Mouse (Mus musculus) MEL (cell line): ENCODE measurements around the gene Rabep2. TPM values are rescaled to one million over a fixed set of nuclear protein-coding genes. Genes with fewer than 3 reads are reported as not detected.

Experiments used
- DNase-seq: peaks from one replicate; pipeline ENCODE4 v3.0.0; 2011; ENCODE audit warnings: low read depth, low spot score
- H3K27ac ChIP-seq: 2 replicates; pipeline ENCODE4 v1.5.1; 2012; ENCODE audit warnings: low read depth, mild to moderate bottlenecking, control low read depth, low read length, moderate library complexity; ENCODE audit not compliant: control insufficient read depth
- H3K27me3 ChIP-seq, 2 experiments: fragments of 150-350 bp in 1 of 2; sonication (generic) in 1 of 2; 2 replicates each; pipeline ENCODE4 v1.6.1; 2012; ENCODE audit warnings: low read length in 2 of 2, mild to moderate bottlenecking in 2 of 2, improper control_type of control experiment in 1 of 2, moderate library complexity in 1 of 2; ENCODE audit not compliant: insufficient read depth in 2 of 2, control insufficient read depth in 1 of 2
- H3K36me3 ChIP-seq, 2 experiments: 2 replicates each; pipeline ENCODE4 v1.6.1; 2012 to 2014; ENCODE audit warnings: low read length in 2 of 2, improper control_type of control experiment in 1 of 2, inconsistent platforms in 1 of 2, mild to moderate bottlenecking in 1 of 2; ENCODE audit not compliant: insufficient read depth in 2 of 2, control insufficient read depth in 1 of 2
- H3K4me1 ChIP-seq, 2 experiments: fragments of 150-350 bp in 1 of 2; sonication (generic) in 1 of 2; 2 replicates each; pipeline ENCODE4 v1.6.1; 2012; ENCODE audit warnings: low read length in 2 of 2, improper control_type of control experiment in 1 of 2, mild to moderate bottlenecking in 1 of 2; ENCODE audit not compliant: insufficient read depth in 2 of 2, control insufficient read depth in 1 of 2
- H3K4me3 ChIP-seq, 2 experiments: fragments of 150-350 bp in 1 of 2; sonication (generic) in 1 of 2; 2 replicates each; pipeline ENCODE4 v1.5.1; 2012; ENCODE audit warnings: low read depth in 2 of 2, low read length in 2 of 2, mild to moderate bottlenecking in 2 of 2, moderate library complexity in 2 of 2, control low read depth in 1 of 2, improper control_type of control experiment in 1 of 2; ENCODE audit not compliant: control insufficient read depth in 1 of 2, insufficient read depth in 1 of 2
- H3K79me2 ChIP-seq: 2 replicates; pipeline ENCODE4 v1.6.1; 2012; ENCODE audit warnings: mild to moderate bottlenecking, low read length, moderate library complexity; ENCODE audit not compliant: control insufficient read depth, poor library complexity, insufficient read depth
- H3K9ac ChIP-seq: 2 replicates; pipeline ENCODE4 v1.6.1; 2012; ENCODE audit warnings: low read depth, mild to moderate bottlenecking, control low read depth, low read length, moderate library complexity; ENCODE audit not compliant: control insufficient read depth, poor library complexity, severe bottlenecking
- H3K9me3 ChIP-seq: fragments of 150-350 bp; sonication (generic); replicated peaks from 2 replicates; pipeline ENCODE4 v1.6.1; 2012; ENCODE audit warnings: mild to moderate bottlenecking, low read length, improper control_type of control experiment, moderate library complexity; ENCODE audit not compliant: insufficient read depth
- BHLHE40 ChIP-seq: IDR thresholded peaks from 2 replicates; pipeline ENCODE4 v1.6.1; 2012; ENCODE audit warnings: low read depth, mild to moderate bottlenecking, inconsistent platforms, low read length, improper control_type of control experiment, borderline replicate concordance
- CHD1 ChIP-seq: IDR thresholded peaks from 2 replicates; pipeline ENCODE4 v1.6.1; 2012; ENCODE audit warnings: low read depth, mild to moderate bottlenecking, inconsistent platforms, low read length, improper control_type of control experiment
- CTCF ChIP-seq, 3 experiments: IDR thresholded peaks in 2 of 3; conservative IDR thresholded peaks in 1 of 3; 2 replicates each; pipeline ENCODE4 v1.5.1; 2011 to 2012; ENCODE audit warnings: low read length in 3 of 3, low read depth in 2 of 3, mild to moderate bottlenecking in 2 of 3, improper control_type of control experiment in 1 of 3, inconsistent platforms in 1 of 3, mixed read lengths in 1 of 3, moderate library complexity in 1 of 3; ENCODE audit not compliant: control insufficient read depth in 1 of 3, insufficient read depth in 1 of 3, poor library complexity in 1 of 3, severe bottlenecking in 1 of 3
- E2F4 ChIP-seq: IDR thresholded peaks from 2 replicates; pipeline ENCODE4 v1.6.1; 2011; ENCODE audit warnings: low read depth, low read length, improper control_type of control experiment, borderline replicate concordance
- ELF1 ChIP-seq: IDR thresholded peaks from 2 replicates; pipeline ENCODE4 v1.6.1; 2014; ENCODE audit warnings: low read depth, mild to moderate bottlenecking, inconsistent platforms, low read length, improper control_type of control experiment, moderate library complexity
- EP300 ChIP-seq, 2 experiments: IDR thresholded peaks; 2 replicates each; pipeline ENCODE4 v1.6.1; 2011; ENCODE audit warnings: improper control_type of control experiment in 2 of 2, low read length in 2 of 2, low read depth in 1 of 2, mild to moderate bottlenecking in 1 of 2
- ETS1 ChIP-seq: IDR thresholded peaks from 2 replicates; pipeline ENCODE4 v1.6.1; 2012; ENCODE audit warnings: low read depth, mild to moderate bottlenecking, inconsistent platforms, low read length, improper control_type of control experiment, moderate library complexity
- HCFC1 ChIP-seq: IDR thresholded peaks from 2 replicates; pipeline ENCODE4 v1.6.1; 2012; ENCODE audit warnings: low read depth, mild to moderate bottlenecking, inconsistent platforms, low read length, improper control_type of control experiment, moderate library complexity
- JUND ChIP-seq: IDR thresholded peaks from 2 replicates; pipeline ENCODE4 v1.6.1; 2011; ENCODE audit warnings: low read depth, mild to moderate bottlenecking, improper control_type of control experiment, low read length
- KAT2A ChIP-seq: conservative IDR thresholded peaks from 2 replicates; pipeline ENCODE4 v1.6.1; 2012; ENCODE audit warnings: low read depth, low read length, improper control_type of control experiment, inconsistent platforms
- MAX ChIP-seq: IDR thresholded peaks from 2 replicates; pipeline ENCODE4 v1.6.1; 2011; ENCODE audit warnings: low read length, improper control_type of control experiment
- MAZ ChIP-seq: IDR thresholded peaks from 2 replicates; pipeline ENCODE4 v1.6.1; 2012; ENCODE audit warnings: low read depth, mild to moderate bottlenecking, inconsistent platforms, low read length, improper control_type of control experiment
- MEF2A ChIP-seq: IDR thresholded peaks from 2 replicates; pipeline ENCODE4 v1.6.1; 2014; ENCODE audit warnings: low read depth, mild to moderate bottlenecking, inconsistent platforms, low read length, improper control_type of control experiment; ENCODE audit not compliant: poor library complexity, insufficient replicate concordance, severe bottlenecking; ENCODE audit errors: extremely low read depth
- MXI1 ChIP-seq: IDR thresholded peaks from 2 replicates; pipeline ENCODE4 v1.6.1; 2011; ENCODE audit warnings: mild to moderate bottlenecking, low read depth, low read length, improper control_type of control experiment
- MYB ChIP-seq: IDR thresholded peaks from 2 replicates; pipeline ENCODE4 v1.6.1; 2011; ENCODE audit warnings: mild to moderate bottlenecking, low read depth, low read length, improper control_type of control experiment
- MYC ChIP-seq: IDR thresholded peaks from 2 replicates; pipeline ENCODE4 v1.6.1; 2011; ENCODE audit warnings: low read depth, mild to moderate bottlenecking, low read length, improper control_type of control experiment, moderate library complexity
- NELFE ChIP-seq: IDR thresholded peaks from 2 replicates; pipeline ENCODE4 v1.6.1; 2011; ENCODE audit warnings: low read depth, low read length, improper control_type of control experiment
- POLR2A ChIP-seq, 2 experiments: IDR thresholded peaks; 2 replicates each; pipeline ENCODE4 v1.6.1; 2011 to 2012; ENCODE audit warnings: low read length in 2 of 2, mild to moderate bottlenecking in 2 of 2, control low read depth in 1 of 2, improper control_type of control experiment in 1 of 2, low read depth in 1 of 2, moderate library complexity in 1 of 2; ENCODE audit not compliant: control insufficient read depth in 1 of 2, insufficient read depth in 1 of 2, poor library complexity in 1 of 2
- POLR2AphosphoS5 ChIP-seq: IDR thresholded peaks from 2 replicates; pipeline ENCODE4 v1.6.1; 2012; ENCODE audit warnings: low read depth, borderline replicate concordance, mild to moderate bottlenecking, inconsistent platforms, low read length, moderate library complexity, mixed read lengths
- RAD21 ChIP-seq: IDR thresholded peaks from 2 replicates; pipeline ENCODE4 v1.6.1; 2011; ENCODE audit warnings: mild to moderate bottlenecking, low read depth, low read length, improper control_type of control experiment
- RCOR1 ChIP-seq: IDR thresholded peaks from 2 replicates; pipeline ENCODE4 v1.6.1; 2012; ENCODE audit warnings: low read depth, mild to moderate bottlenecking, inconsistent platforms, low read length, improper control_type of control experiment
- SMC3 ChIP-seq: IDR thresholded peaks from 2 replicates; pipeline ENCODE4 v1.6.1; 2011; ENCODE audit warnings: low read depth, low read length, improper control_type of control experiment
- TAL1 ChIP-seq: IDR thresholded peaks from 2 replicates; pipeline ENCODE4 v1.6.1; 2012; ENCODE audit warnings: mild to moderate bottlenecking, inconsistent platforms, low read length, moderate library complexity, mixed read lengths
- TCF12 ChIP-seq: IDR thresholded peaks from 2 replicates; pipeline ENCODE4 v1.6.1; 2014; ENCODE audit warnings: low read depth, mild to moderate bottlenecking, inconsistent platforms, low read length, improper control_type of control experiment, moderate library complexity
- USF2 ChIP-seq, 2 experiments: IDR thresholded peaks; 2 replicates each; pipeline ENCODE4 v1.6.1; 2011 to 2012; ENCODE audit warnings: improper control_type of control experiment in 2 of 2, low read length in 2 of 2, borderline replicate concordance in 1 of 2, inconsistent platforms in 1 of 2, low read depth in 1 of 2, mild to moderate bottlenecking in 1 of 2; ENCODE audit not compliant: insufficient read depth in 1 of 2
- ZC3H11A ChIP-seq: IDR thresholded peaks from 2 replicates; pipeline ENCODE4 v1.6.1; 2012; ENCODE audit warnings: low read depth, mild to moderate bottlenecking, inconsistent platforms, low read length, improper control_type of control experiment
- ZKSCAN1 ChIP-seq: IDR thresholded peaks from 2 replicates; pipeline ENCODE4 v1.6.1; 2012; ENCODE audit warnings: low read depth, mild to moderate bottlenecking, inconsistent platforms, low read length, improper control_type of control experiment, moderate library complexity
- ZMIZ1 ChIP-seq: IDR thresholded peaks from 2 replicates; pipeline ENCODE4 v1.6.1; 2012; ENCODE audit warnings: low read depth, mild to moderate bottlenecking, inconsistent platforms, low read length, improper control_type of control experiment, moderate library complexity
- ZNF384 ChIP-seq: IDR thresholded peaks from 2 replicates; pipeline ENCODE4 v1.6.1; 2012; ENCODE audit warnings: low read depth, mild to moderate bottlenecking, inconsistent platforms, low read length, improper control_type of control experiment
- polyA plus RNA-seq, 2 experiments: library from polyadenylated mRNA; stranded (reverse) in 1 of 2; unstranded in 1 of 2; fragments of >175 nt in 1 of 2; fragments of >200 nt in 1 of 2; gene quantifications; 2 replicates each; pipeline versions ENCODE4 v1.2.1 to v1.2.4; 2012; ENCODE audit warnings: low replicate concordance in 2 of 2, low read depth in 1 of 2; ENCODE audit not compliant: insufficient read length in 2 of 2, insufficient read depth in 1 of 2, missing spikeins in 1 of 2
- total RNA-seq: library from RNA; depleted of rRNA; stranded (reverse); fragments of 300-350 nt; gene quantifications from 2 replicates; pipeline ENCODE4 v1.2.3, GENCODE M21; 2012

Gene Rabep2
- total and polyA plus RNA-seq, 3 experiments = 12.9 to 16.2 TPM; not detected in 1

- Histone ChIP-seq H3K27ac (peak overlapping the region; percentile 98), H3K4me1 (peaks cover 19 to 36% of the 10 kb centered on the region in 2 experiments), H3K79me2 (peaks cover 19% of the 10 kb centered on the region), H3K9ac (peak overlapping the region; percentile 93)
- TF ChIP-seq ELF1 (no peak), ETS1 (no peak), ZKSCAN1 (no peak), E2F4 (no peak)
- TF ChIP-seq, all 39 proteins: peak for 0
- peaks cover 0 to 27% of the 10 kb centered on the region in 2 experiments; a peak in 3 of 4 replicates for H3K36me3 ChIP-seq
- no peak for DNase-seq
- H3K4me3 ChIP-seq = peak overlapping the region; percentile 89 to 90
- no peaks in the 10 kb centered on the region for H3K9me3 ChIP-seq
- H3K27me3 ChIP-seq = no peaks in the 10 kb centered on the region
These were observed 46.0 kb downstream of the Rabep2 start for GRCm38 (mm10) chr7:126474486-126474955.

- H3K4me3 ChIP-seq = peak within 1 kb of the TSS; percentile 89 to 90
- no peak for TF ChIP-seq ZKSCAN1
- TF ChIP-seq MEF2A = 0 out of 2 replicates have a peak, but pooled peaks have one; percentile 33
- TF ChIP-seq ETS1 = no peak
- peak; percentile 61; the same call in 1 of the 2 replicates for TF ChIP-seq MAZ
- peak; percentile 59; the same call in 1 of the 2 replicates for TF ChIP-seq KAT2A
- TF ChIP-seq USF2 (IDR thresholded peaks at IDR 0.05; ENCODE audit: borderline replicate concordance in 1 of 2, insufficient read depth in 1 of 2, low read depth in 1 of 2, low read length in 2 of 2) = no peak
- TF ChIP-seq JUND = no peak
- TF ChIP-seq EP300 (IDR thresholded peaks at IDR 0.05; ENCODE audit: low read depth in 1 of 2, low read length in 2 of 2) = peak in 1 of 2 experiments; percentile 31; a peak in 1 of 4 replicates
- peak; percentile 15; the same call in 1 of the 2 replicates for TF ChIP-seq MAX
- TF ChIP-seq POLR2A (IDR thresholded peaks at IDR 0.05; ENCODE audit: control insufficient read depth in 1 of 2, insufficient read depth in 1 of 2, low read depth in 1 of 2, low read length in 2 of 2, poor library complexity in 1 of 2) = peak; percentile 79 to 94; a peak in 3 of 4 replicates
- peak; percentile 88 for TF ChIP-seq NELFE
- TF ChIP-seq BHLHE40 = no peak
- TF ChIP-seq ELF1 = peak; percentile 87
- no peak for TF ChIP-seq ZC3H11A
- TF ChIP-seq MXI1 = peak; percentile 67
- TF ChIP-seq POLR2AphosphoS5 = no peak
- TF ChIP-seq E2F4 = no peak
- peak; percentile 54; the same call in 1 of the 2 replicates for TF ChIP-seq ZMIZ1
- TF ChIP-seq TAL1 = no peak
- no peak; the same call in 1 of the 2 replicates for TF ChIP-seq TCF12
- TF ChIP-seq HCFC1 = peak; percentile 89
- TF ChIP-seq RAD21 = no peak
- TF ChIP-seq MYC = peak; percentile 32; the same call in 1 of the 2 replicates
- TF ChIP-seq CHD1 = no peak
- peak; percentile 7 to 66 (median 58); a peak in 4 of 6 replicates for TF ChIP-seq CTCF (IDR thresholded peaks at IDR 0.05 in 2 of 3, conservative IDR thresholded peaks at IDR 0.05 in 1 of 3; ENCODE audit: control insufficient read depth in 1 of 3, insufficient read depth in 1 of 3, low read depth in 2 of 3, low read length in 3 of 3, poor library complexity in 1 of 3, severe bottlenecking in 1 of 3)
- TF ChIP-seq RCOR1 = no peak
- no peak for TF ChIP-seq ZNF384
- TF ChIP-seq SMC3 = no peak
- no peak for TF ChIP-seq MYB
These were observed 46.5 kb downstream of the Rabep2 start, which contains the start of gene Sh2b1 for GRCm38 (mm10) chr7:126474993-126475581. Gene Sh2b1 (minus strand): TSS chr7:126475424.

More at GRCm38 (mm10) chr7:126474993-126475581, 46.5 kb downstream of the Rabep2 start, which contains the start of gene Sh2b1:
- Histone ChIP-seq H3K36me3 (peaks cover 0 to 22% of the 10 kb centered on the region in 2 experiments; a peak in 2 of 4 replicates), H3K9ac (peak within 1 kb of the TSS; percentile 93), H3K9me3 (no peaks in the 10 kb centered on the region), H3K79me2 (peaks cover 19% of the 10 kb centered on the region), H3K27me3 (no peaks in the 10 kb centered on the region), H3K4me1 (peaks cover 15 to 30% of the 10 kb centered on the region in 2 experiments), H3K27ac (peak within 1 kb of the TSS; percentile 98)
- peak; percentile 97 for DNase-seq
